Comparison of ENCODE assay signal across 16 mouse cellular contexts in the genomic region with DNA sequence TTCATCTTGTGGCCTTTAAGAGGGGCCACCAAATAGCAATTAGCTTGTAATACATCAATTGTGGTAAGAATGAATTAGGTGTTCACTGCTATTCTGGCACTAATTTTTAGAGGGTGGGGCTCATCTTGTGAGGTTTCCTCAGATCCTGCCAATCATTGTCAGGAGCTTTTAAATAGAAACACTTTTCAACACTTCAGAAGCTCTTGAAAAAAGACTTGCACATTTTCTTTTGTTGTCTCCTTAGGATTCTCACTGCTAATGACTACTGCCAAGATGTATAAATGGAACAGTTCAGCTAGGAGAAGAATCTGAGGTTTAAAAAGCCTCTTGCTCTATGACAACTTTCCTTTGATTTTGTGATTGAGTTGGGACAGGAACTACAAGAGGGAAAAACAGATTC.
"Had no signal": no experiment of that assay in that cellular context is flagged by ENCODE, and none has a peak within 500 bp of the region (broad histone marks: within the 10 kb centered on the region; RNA-seq: fewer than 3 reads in every experiment).

No protein-coding gene starts in this region.

- H3K9ac ChIP-seq: limb, embryonic 13.5 days; liver, embryonic 14.5 days; lung, embryonic 15.5 days; midbrain, embryonic 15.5 days; neural tube, embryonic 12.5 days had no signal

- H3K36me3 ChIP-seq: limb, embryonic 13.5 days; lung, embryonic 15.5 days; midbrain, embryonic 15.5 days; neural tube, embryonic 12.5 days had no signal

- H3K4me1 ChIP-seq: limb, embryonic 13.5 days; lung, embryonic 15.5 days; megakaryocyte, embryonic 14.5 days; midbrain, embryonic 15.5 days; neural tube, embryonic 12.5 days had no signal

- H3K4me2 ChIP-seq: limb, embryonic 13.5 days; lung, embryonic 15.5 days; midbrain, embryonic 11.5 days; midbrain, embryonic 15.5 days; neural tube, embryonic 12.5 days had no signal

- ATAC-seq: midbrain, embryonic 15.5 days had no signal

- H3K4me3 ChIP-seq: layer of hippocampus, adult 2 months; limb, embryonic 13.5 days; lung, embryonic 15.5 days; megakaryocyte, embryonic 14.5 days; midbrain, embryonic 15.5 days; neural tube, embryonic 12.5 days had no signal

- DNase-seq: kidney, postnatal 10 days; kidney, postnatal 4 days; left cerebral cortex, postnatal 4 days; lung, postnatal 14 days; thymus, adult 18-20 months; thymus, postnatal 25 days had no signal

- H3K27ac ChIP-seq: layer of hippocampus, adult 2 months; limb, embryonic 13.5 days; liver, embryonic 14.5 days; lung, embryonic 15.5 days; macrophage; midbrain, embryonic 15.5 days; neural tube, embryonic 12.5 days; stomach, postnatal 0 days had no signal

- H3K27me3 ChIP-seq: limb, embryonic 13.5 days; lung, embryonic 15.5 days; megakaryocyte, embryonic 14.5 days; midbrain, embryonic 15.5 days; neural tube, embryonic 12.5 days had no signal

- H3K9me3 ChIP-seq: limb, embryonic 13.5 days; lung, embryonic 15.5 days; megakaryocyte, embryonic 14.5 days; midbrain, embryonic 15.5 days; neural tube, embryonic 12.5 days had no signal
